Mouse (Mus musculus): ENCODE data around the gene Eif4ebp2. TPM values are rescaled to one million over a fixed set of nuclear protein-coding genes. Genes with fewer than 3 reads are reported as not detected.

Gene Eif4ebp2
- polyA plus RNA-seq, 1 experiment: 42.3 TPM

- TF ChIP-seq MYOD1 (IDR thresholded peaks at IDR 0.05; ENCODE audit: control insufficient read depth, insufficient read length, low read depth) (no peak), CEBPB (IDR thresholded peaks at IDR 0.05; ENCODE audit: low read depth) (no peak)
- Histone ChIP-seq H3K4me3 (ENCODE audit: insufficient read depth, poor library complexity, severe bottlenecking) (no peak overlapping the region), H3K79me2 (ENCODE audit: control insufficient read depth, insufficient read depth) (no peaks in the 10 kb centered on the region), H3K36me3 (ENCODE audit: control insufficient read depth, insufficient read depth) (no peaks in the 10 kb centered on the region), H3ac (ENCODE audit: control insufficient read depth, insufficient read length, low read depth) (no peak overlapping the region), H3K79me3 (ENCODE audit: low read depth) (no peaks in the 10 kb centered on the region), H3K27me3 (ENCODE audit: control insufficient read depth, insufficient read depth, insufficient read length) (no peaks in the 10 kb centered on the region)
Observed at GRCm38 (mm10) chr10:61385174-61385573, 67.3 kb downstream of the Eif4ebp2 start.

- TF ChIP-seq FOSL1 (IDR thresholded peaks at IDR 0.05; ENCODE audit: insufficient read depth, low read length, poor library complexity, severe bottlenecking) (no peak), MAX (IDR thresholded peaks at IDR 0.05) (no peak), USF1 (IDR thresholded peaks at IDR 0.05; ENCODE audit: low read depth) (no peak), MYOD1 (IDR thresholded peaks at IDR 0.05; ENCODE audit: control insufficient read depth, insufficient read length, low read depth) (no peak), MYOG (IDR thresholded peaks at IDR 0.05; ENCODE audit: control insufficient read depth, extremely low read depth, insufficient read length) (no peak), CEBPB (IDR thresholded peaks at IDR 0.05; ENCODE audit: low read depth) (no peak), CTCF (IDR thresholded peaks at IDR 0.05; ENCODE audit: control insufficient read depth, insufficient read depth, insufficient read length) (no peak)
- H3ac ChIP-seq (ENCODE audit: control insufficient read depth, insufficient read length, low read depth): peak overlapping the region; percentile 46
Observed at GRCm38 (mm10) chr10:61383715-61384047, 68.8 kb downstream of the Eif4ebp2 start.

GRCm38 (mm10) chr10:61383021-61383714, 69.3 kb downstream of the Eif4ebp2 start, which contains the start of gene Pald1:
Gene Pald1 (minus strand): TSS chr10:61383530.
- Histone ChIP-seq H3K4me3 (ENCODE audit: insufficient read depth, poor library complexity, severe bottlenecking) (peak within 1 kb of the TSS; percentile 48), H3ac (ENCODE audit: control insufficient read depth, insufficient read length, low read depth) (peak within 1 kb of the TSS; percentile 77), H3K27me3 (ENCODE audit: control insufficient read depth, insufficient read depth, insufficient read length) (no peaks in the 10 kb centered on the region), H3K79me2 (ENCODE audit: control insufficient read depth, insufficient read depth) (no peaks in the 10 kb centered on the region), H3K79me3 (ENCODE audit: low read depth) (no peaks in the 10 kb centered on the region), H3K36me3 (ENCODE audit: control insufficient read depth, insufficient read depth) (no peaks in the 10 kb centered on the region)
- TF ChIP-seq MYOG (IDR thresholded peaks at IDR 0.05; ENCODE audit: control insufficient read depth, extremely low read depth, insufficient read length) (no peak), MAX (IDR thresholded peaks at IDR 0.05) (no peak)

More at GRCm38 (mm10) chr10:61383715-61384047, 68.8 kb downstream of the Eif4ebp2 start:
- H3K27me3 ChIP-seq (ENCODE audit: control insufficient read depth, insufficient read depth, insufficient read length): no peaks in the 10 kb centered on the region
- H3K4me3 ChIP-seq (ENCODE audit: insufficient read depth, poor library complexity, severe bottlenecking): peak overlapping the region; percentile 48
- H3K79me3 ChIP-seq (ENCODE audit: low read depth): no peaks in the 10 kb centered on the region
- no peaks in the 10 kb centered on the region for H3K36me3 ChIP-seq (ENCODE audit: control insufficient read depth, insufficient read depth)
- H3K79me2 ChIP-seq (ENCODE audit: control insufficient read depth, insufficient read depth): no peaks in the 10 kb centered on the region

- no peak for TF ChIP-seq MAX (IDR thresholded peaks at IDR 0.05)
- TF ChIP-seq USF1 (IDR thresholded peaks at IDR 0.05; ENCODE audit: low read depth): no peak
- TF ChIP-seq CEBPB (IDR thresholded peaks at IDR 0.05; ENCODE audit: low read depth): peak; percentile 24
- no peak for TF ChIP-seq MYOG (IDR thresholded peaks at IDR 0.05; ENCODE audit: control insufficient read depth, extremely low read depth, insufficient read length)
- TF ChIP-seq FOSL1 (IDR thresholded peaks at IDR 0.05; ENCODE audit: insufficient read depth, low read length, poor library complexity, severe bottlenecking): no peak
- TF ChIP-seq MYOD1 (IDR thresholded peaks at IDR 0.05; ENCODE audit: control insufficient read depth, insufficient read length, low read depth): no peak
- no peak for TF ChIP-seq CTCF (IDR thresholded peaks at IDR 0.05; ENCODE audit: control insufficient read depth, insufficient read depth, insufficient read length)
- Histone ChIP-seq H3K27me3 (ENCODE audit: control insufficient read depth, insufficient read depth, insufficient read length) (no peaks in the 10 kb centered on the region), H3K36me3 (ENCODE audit: control insufficient read depth, insufficient read depth) (peaks cover 3% of the 10 kb centered on the region), H3K79me2 (ENCODE audit: control insufficient read depth, insufficient read depth) (no peaks in the 10 kb centered on the region), H3ac (ENCODE audit: control insufficient read depth, insufficient read length, low read depth) (peak overlapping the region; percentile 15), H3K79me3 (ENCODE audit: low read depth) (no peaks in the 10 kb centered on the region), H3K4me3 (ENCODE audit: insufficient read depth, poor library complexity, severe bottlenecking) (peak overlapping the region; percentile 48)
Observed at GRCm38 (mm10) chr10:61382281-61382731, 70.2 kb downstream of the Eif4ebp2 start.

GRCm38 (mm10) chr10:61381823-61382222, 70.6 kb downstream of the Eif4ebp2 start:
- Histone ChIP-seq H3ac (ENCODE audit: control insufficient read depth, insufficient read length, low read depth) (no peak overlapping the region), H3K79me3 (ENCODE audit: low read depth) (no peaks in the 10 kb centered on the region), H3K4me3 (ENCODE audit: insufficient read depth, poor library complexity, severe bottlenecking) (no peak overlapping the region), H3K27me3 (ENCODE audit: control insufficient read depth, insufficient read depth, insufficient read length) (no peaks in the 10 kb centered on the region), H3K36me3 (ENCODE audit: control insufficient read depth, insufficient read depth) (peaks cover 3% of the 10 kb centered on the region), H3K79me2 (ENCODE audit: control insufficient read depth, insufficient read depth) (no peaks in the 10 kb centered on the region)
- TF ChIP-seq MYOD1 (IDR thresholded peaks at IDR 0.05; ENCODE audit: control insufficient read depth, insufficient read length, low read depth) (no peak), MAX (IDR thresholded peaks at IDR 0.05) (no peak), CEBPB (IDR thresholded peaks at IDR 0.05; ENCODE audit: low read depth) (no peak), CTCF (IDR thresholded peaks at IDR 0.05; ENCODE audit: control insufficient read depth, insufficient read depth, insufficient read length) (no peak), USF1 (IDR thresholded peaks at IDR 0.05; ENCODE audit: low read depth) (no peak), MYOG (IDR thresholded peaks at IDR 0.05; ENCODE audit: control insufficient read depth, extremely low read depth, insufficient read length) (no peak), FOSL1 (IDR thresholded peaks at IDR 0.05; ENCODE audit: insufficient read depth, low read length, poor library complexity, severe bottlenecking) (no peak)

GRCm38 (mm10) chr10:61380186-61380585, 72.3 kb downstream of the Eif4ebp2 start:
- Histone ChIP-seq H3K4me3 (ENCODE audit: insufficient read depth, poor library complexity, severe bottlenecking) (no peak overlapping the region), H3K36me3 (ENCODE audit: control insufficient read depth, insufficient read depth) (peaks cover 3% of the 10 kb centered on the region), H3K27me3 (ENCODE audit: control insufficient read depth, insufficient read depth, insufficient read length) (no peaks in the 10 kb centered on the region), H3K79me3 (ENCODE audit: low read depth) (no peaks in the 10 kb centered on the region), H3ac (ENCODE audit: control insufficient read depth, insufficient read length, low read depth) (no peak overlapping the region), H3K79me2 (ENCODE audit: control insufficient read depth, insufficient read depth) (no peaks in the 10 kb centered on the region)
- TF ChIP-seq MYOD1 (IDR thresholded peaks at IDR 0.05; ENCODE audit: control insufficient read depth, insufficient read length, low read depth) (no peak), CTCF (IDR thresholded peaks at IDR 0.05; ENCODE audit: control insufficient read depth, insufficient read depth, insufficient read length) (no peak), MAX (IDR thresholded peaks at IDR 0.05) (no peak), FOSL1 (IDR thresholded peaks at IDR 0.05; ENCODE audit: insufficient read depth, low read length, poor library complexity, severe bottlenecking) (no peak), CEBPB (IDR thresholded peaks at IDR 0.05; ENCODE audit: low read depth) (no peak), USF1 (IDR thresholded peaks at IDR 0.05; ENCODE audit: low read depth) (no peak), MYOG (IDR thresholded peaks at IDR 0.05; ENCODE audit: control insufficient read depth, extremely low read depth, insufficient read length) (no peak)
